Mouse (Mus musculus): ENCODE data around the gene Grasp. TPM values are rescaled to one million over a fixed set of nuclear protein-coding genes. Genes with fewer than 3 reads are reported as not detected.

Grasp gene
- polyA plus RNA-seq, 1 experiment from 2014 or later = 10.7 TPM

- Histone ChIP-seq H3K4me2 (replicated peaks) (no peak overlapping the region), H3K4me1 (peaks cover 16% of the 10 kb centered on the region), H3K4me3 (no peak overlapping the region), H3K9me3 (no peaks in the 10 kb centered on the region), H3K36me3 (peaks cover 35% of the 10 kb centered on the region), H3K27ac (no peak overlapping the region), H3K9ac (no peak overlapping the region), H3K27me3 (peaks cover 5% of the 10 kb centered on the region; the same call in 1 of the 2 replicates)
- WGBS = 91% methylated on average over 29 of the region's 29 CpGs
- no peak for ATAC-seq (ENCODE audit: insufficient number of reproducible peaks, insufficient read depth, low FRiP score, low TSS enrichment)
These were observed 46.3 kb downstream of the Grasp start for GRCm38 (mm10) chr15:101270101-101270820.

GRCm38 (mm10) chr15:101271107-101271506, 47.1 kb downstream of the Grasp start:
- no peak overlapping the region for H3K4me3 ChIP-seq
- peaks cover 35% of the 10 kb centered on the region for H3K36me3 ChIP-seq
- 62% methylated on average over 3 of the region's 3 CpGs for WGBS
- peaks cover 5% of the 10 kb centered on the region; the same call in 1 of the 2 replicates for H3K27me3 ChIP-seq
- H3K4me2 ChIP-seq (replicated peaks) = no peak overlapping the region
- H3K9ac ChIP-seq = no peak overlapping the region
- no peak overlapping the region for H3K27ac ChIP-seq
- peaks cover 10% of the 10 kb centered on the region for H3K4me1 ChIP-seq
- ATAC-seq (ENCODE audit: insufficient number of reproducible peaks, insufficient read depth, low FRiP score, low TSS enrichment) = no peak
- H3K9me3 ChIP-seq = no peaks in the 10 kb centered on the region

GRCm38 (mm10) chr15:101271513-101271912, 47.5 kb downstream of the Grasp start:
- Histone ChIP-seq H3K4me2 (replicated peaks) (no peak overlapping the region), H3K4me3 (no peak overlapping the region), H3K27me3 (peaks cover 5% of the 10 kb centered on the region; the same call in 1 of the 2 replicates), H3K9ac (no peak overlapping the region), H3K4me1 (peaks cover 8% of the 10 kb centered on the region), H3K36me3 (peaks cover 35% of the 10 kb centered on the region), H3K9me3 (no peaks in the 10 kb centered on the region), H3K27ac (no peak overlapping the region)
- 73% methylated on average over 15 of the region's 15 CpGs for WGBS
- ATAC-seq (ENCODE audit: insufficient number of reproducible peaks, insufficient read depth, low FRiP score, low TSS enrichment) = no peak

GRCm38 (mm10) chr15:101274380-101274779, 50.4 kb downstream of the Grasp start:
- no peak for ATAC-seq (ENCODE audit: insufficient number of reproducible peaks, insufficient read depth, low FRiP score, low TSS enrichment)
- Histone ChIP-seq H3K4me1 (0 out of 2 replicates have a peak, but pooled peaks cover 4% of the 10 kb centered on the region), H3K27ac (no peak overlapping the region), H3K27me3 (no peaks in the 10 kb centered on the region), H3K4me2 (replicated peaks) (no peak overlapping the region), H3K9me3 (no peaks in the 10 kb centered on the region), H3K9ac (no peak overlapping the region), H3K4me3 (no peak overlapping the region), H3K36me3 (peaks cover 35% of the 10 kb centered on the region)
- WGBS = 69% methylated on average over 6 of the region's 6 CpGs

GRCm38 (mm10) chr15:101277351-101277899, 53.4 kb downstream of the Grasp start:
- no peak overlapping the region for H3K9ac ChIP-seq
- no peak overlapping the region for H3K4me3 ChIP-seq
- H3K4me2 ChIP-seq (replicated peaks) = no peak overlapping the region
- no peaks in the 10 kb centered on the region for H3K9me3 ChIP-seq
- no peak for ATAC-seq (ENCODE audit: insufficient number of reproducible peaks, insufficient read depth, low FRiP score, low TSS enrichment)
- H3K36me3 ChIP-seq = peaks cover 17% of the 10 kb centered on the region
- H3K27ac ChIP-seq = 0 out of 2 replicates have a peak overlapping the region, but pooled peaks have one; percentile 23
- H3K4me1 ChIP-seq = 0 out of 2 replicates have a peak, but pooled peaks cover 4% of the 10 kb centered on the region
- no peaks in the 10 kb centered on the region for H3K27me3 ChIP-seq
- 26% methylated on average over 11 of the region's 11 CpGs for WGBS

GRCm38 (mm10) chr15:101278589-101278988, 54.6 kb downstream of the Grasp start:
- H3K27ac ChIP-seq = no peak overlapping the region
- 0 out of 2 replicates have a peak, but pooled peaks cover 7% of the 10 kb centered on the region for H3K4me1 ChIP-seq
- no peaks in the 10 kb centered on the region for H3K9me3 ChIP-seq
- no peaks in the 10 kb centered on the region for H3K27me3 ChIP-seq
- H3K9ac ChIP-seq = no peak overlapping the region
- WGBS = 45% methylated on average over 5 of the region's 5 CpGs
- no peak overlapping the region for H3K4me2 ChIP-seq (replicated peaks)
- H3K4me3 ChIP-seq = no peak overlapping the region
- no peak for ATAC-seq (ENCODE audit: insufficient number of reproducible peaks, insufficient read depth, low FRiP score, low TSS enrichment)
- 0 out of 2 replicates have a peak, but pooled peaks cover 7% of the 10 kb centered on the region for H3K36me3 ChIP-seq

GRCm38 (mm10) chr15:101279430-101279999, 55.5 kb downstream of the Grasp start:
- H3K36me3 ChIP-seq = no peaks in the 10 kb centered on the region
- no peak overlapping the region for H3K9ac ChIP-seq
- 62% methylated on average over 12 of the region's 12 CpGs for WGBS

More at GRCm38 (mm10) chr15:101279430-101279999, 55.5 kb downstream of the Grasp start:
- Histone ChIP-seq H3K27ac (no peak overlapping the region), H3K9me3 (no peaks in the 10 kb centered on the region), H3K4me3 (no peak overlapping the region), H3K4me2 (replicated peaks) (no peak overlapping the region), H3K27me3 (no peaks in the 10 kb centered on the region), H3K4me1 (0 out of 2 replicates have a peak, but pooled peaks cover 7% of the 10 kb centered on the region)
- ATAC-seq (ENCODE audit: insufficient number of reproducible peaks, insufficient read depth, low FRiP score, low TSS enrichment) = no peak

Small RNA genes lying within 50 kb of the gene (microRNA-seq; reads per million reads assigned to microRNA genes)
- gene Mir6962 = 0.91 reads per million

Other genes with a start within 250 kb of the Grasp start
- not detected in 2 replicates for gene Gm47841, start 176.8 kb upstream of the Grasp start, polyA plus RNA-seq (2016; fragmentation: Nextera tagmentation; extraction: Ambion mirVana)
- 0.36 and 0.38 TPM in 2 replicates for gene Fignl2, start 145.6 kb upstream of the Grasp start, polyA plus RNA-seq (2016; fragmentation: Nextera tagmentation; extraction: Ambion mirVana)
- not detected in 2 replicates for gene Ankrd33, start 108.4 kb upstream of the Grasp start, polyA plus RNA-seq (2016; fragmentation: Nextera tagmentation; extraction: Ambion mirVana)
- gene Acvrl1, start 95.7 kb upstream of the Grasp start, polyA plus RNA-seq (2016; fragmentation: Nextera tagmentation; extraction: Ambion mirVana) = 10.8 and 11.3 TPM in 2 replicates
- 7.5 and 8.2 TPM in 2 replicates for gene Acvr1b, start 50.1 kb upstream of the Grasp start, polyA plus RNA-seq (2016; fragmentation: Nextera tagmentation; extraction: Ambion mirVana)
- 8.2 and 8.7 TPM in 2 replicates for gene Nr4a1, start 30.1 kb downstream of the Grasp start, polyA plus RNA-seq (2016; fragmentation: Nextera tagmentation; extraction: Ambion mirVana)
- 61.7 and 64.5 TPM in 2 replicates for gene Atg101, start 60.1 kb downstream of the Grasp start, polyA plus RNA-seq (2016; fragmentation: Nextera tagmentation; extraction: Ambion mirVana)
- 1.0 and 1.1 TPM in 2 replicates for gene 6030408B16Rik, start 69.0 kb downstream of the Grasp start, polyA plus RNA-seq (2016; fragmentation: Nextera tagmentation; extraction: Ambion mirVana)
- 0.35 and 0.45 TPM in 2 replicates for gene Krt80, start 146.0 kb downstream of the Grasp start, polyA plus RNA-seq (2016; fragmentation: Nextera tagmentation; extraction: Ambion mirVana)
- 14.2 and 15.7 TPM in 2 replicates for gene Krt7, start 186.9 kb downstream of the Grasp start, polyA plus RNA-seq (2016; fragmentation: Nextera tagmentation; extraction: Ambion mirVana)
- gene Krt87, start 214.6 kb downstream of the Grasp start, polyA plus RNA-seq (2016; fragmentation: Nextera tagmentation; extraction: Ambion mirVana) = 0.53 and 0.54 TPM in 2 replicates
- gene Krt88, start 223.6 kb downstream of the Grasp start, polyA plus RNA-seq (2016; fragmentation: Nextera tagmentation; extraction: Ambion mirVana) = not detected in 2 replicates
- gene Krt81, start 239.6 kb downstream of the Grasp start, polyA plus RNA-seq (2016; fragmentation: Nextera tagmentation; extraction: Ambion mirVana) = not detected in 2 replicates
- gene Krt86, start 249.3 kb downstream of the Grasp start, polyA plus RNA-seq (2016; fragmentation: Nextera tagmentation; extraction: Ambion mirVana) = not detected in 2 replicates